Mouse (Mus musculus) embryonic facial prominence, embryonic 14.5 days (tissue): Measurements from ENCODE around the gene Trpm8. TPM values are rescaled to one million over a fixed set of nuclear protein-coding genes. Genes with fewer than 3 reads are reported as not detected.

Experiments
- ATAC-seq: fragments of 200-750 bp; cut with Nextera tagmentation; 2 replicates; pipeline ENCODE4 v1.8.0; 2017; ENCODE audit warnings: low read depth, moderate number of reproducible peaks, moderate TSS enrichment
- DNase-seq: peaks from one replicate; pipeline ENCODE4 v3.0.0-alpha.2; 2015; ENCODE audit warnings: low spot score
- H3K27ac ChIP-seq: fragments of 300-500 bp; sonication (generic); replicated peaks from 2 replicates; pipeline ENCODE4 v1.5.1; 2014; ENCODE audit warnings: low read depth, mild to moderate bottlenecking, low read length, moderate library complexity
- H3K27me3 ChIP-seq: fragments of 300-500 bp; sonication (generic); replicated peaks from 2 replicates; pipeline ENCODE4 v1.6.1; 2014; ENCODE audit warnings: low read length; ENCODE audit not compliant: control insufficient read depth, insufficient read depth
- H3K36me3 ChIP-seq: fragments of 300-500 bp; sonication (generic); 2 replicates; pipeline ENCODE4 v1.6.1; 2014; ENCODE audit warnings: low read length, mixed read lengths; ENCODE audit not compliant: control insufficient read depth, insufficient read depth
- H3K4me1 ChIP-seq: fragments of 300-500 bp; sonication (generic); 2 replicates; pipeline ENCODE4 v1.6.1; 2014; ENCODE audit warnings: antibody characterized with exemption, low read length; ENCODE audit not compliant: control insufficient read depth, insufficient read depth
- H3K4me2 ChIP-seq: fragments of 300-500 bp; sonication (generic); 2 replicates; pipeline ENCODE4 v1.6.1; 2014; ENCODE audit warnings: low read depth, mild to moderate bottlenecking, low read length, moderate library complexity, mixed read lengths
- H3K4me3 ChIP-seq: fragments of 300-500 bp; sonication (generic); 2 replicates; pipeline ENCODE4 v1.5.1; 2014; ENCODE audit warnings: low read depth, mild to moderate bottlenecking, low read length
- H3K9ac ChIP-seq: fragments of 300-500 bp; sonication (generic); 2 replicates; pipeline ENCODE4 v1.6.1; 2014; ENCODE audit warnings: low read depth, mild to moderate bottlenecking, low read length, moderate library complexity, mixed read lengths
- H3K9me3 ChIP-seq: fragments of 300-500 bp; sonication (generic); 2 replicates; pipeline ENCODE4 v1.6.1; 2016; ENCODE audit warnings: low read length; ENCODE audit not compliant: control insufficient read depth
- WGBS: fragments of 180-500 bp; shearing (Covaris S2); extraction: QIAGEN DNeasy Blood & Tissue Kit; methylation state at CpG from one replicate; pipeline ENCODE4 v1.1.7; 2014; 5-methylcytosine and 5-hydroxymethylcytosine counted together
- polyA plus RNA-seq: library from polyadenylated mRNA; unstranded; fragments of >200 nt; fragmentation: Nextera tagmentation; extraction: Ambion mirVana; gene quantifications from 2 replicates; pipeline ENCODE4 v1.2.1, GENCODE M21; 2014

Gene Trpm8
- polyA plus RNA-seq, 1 experiment from 2014 or later, result 0.07 TPM

GRCm38 (mm10) chr1:88318531-88319060 lies 41.1 kb downstream of the Trpm8 start:
- Histone ChIP-seq H3K4me1 (no peaks in the 10 kb centered on the region), H3K9me3 (no peaks in the 10 kb centered on the region), H3K9ac (no peak overlapping the region), H3K4me3 (no peak overlapping the region), H3K27ac (no peak overlapping the region), H3K4me2 (no peak overlapping the region), H3K27me3 (no peaks in the 10 kb centered on the region), H3K36me3 (no peaks in the 10 kb centered on the region)
- 72% methylated on average over 6 of the region's 6 CpGs for WGBS
- no peak for ATAC-seq
- peak; percentile 24 for DNase-seq

GRCm38 (mm10) chr1:88320821-88321395 lies 43.4 kb downstream of the Trpm8 start:
- Histone ChIP-seq H3K9ac (no peak overlapping the region), H3K4me2 (no peak overlapping the region), H3K4me1 (no peaks in the 10 kb centered on the region), H3K27me3 (no peaks in the 10 kb centered on the region), H3K9me3 (no peaks in the 10 kb centered on the region), H3K36me3 (no peaks in the 10 kb centered on the region), H3K4me3 (no peak overlapping the region), H3K27ac (no peak overlapping the region)
- 73% methylated on average over 7 of the region's 7 CpGs for WGBS
- DNase-seq (no peak), ATAC-seq (no peak)

GRCm38 (mm10) chr1:88322146-88322545 lies 44.7 kb downstream of the Trpm8 start:
- Histone ChIP-seq H3K9me3 (no peaks in the 10 kb centered on the region), H3K27me3 (no peaks in the 10 kb centered on the region), H3K4me1 (no peaks in the 10 kb centered on the region), H3K4me3 (no peak overlapping the region), H3K27ac (no peak overlapping the region), H3K36me3 (no peaks in the 10 kb centered on the region), H3K4me2 (no peak overlapping the region), H3K9ac (no peak overlapping the region)
- no peak for DNase-seq
- ATAC-seq, result no peak

GRCm38 (mm10) chr1:88323101-88323500 lies 45.6 kb downstream of the Trpm8 start:
- Histone ChIP-seq H3K9ac (no peak overlapping the region), H3K27me3 (no peaks in the 10 kb centered on the region), H3K4me2 (no peak overlapping the region), H3K4me3 (no peak overlapping the region), H3K36me3 (no peaks in the 10 kb centered on the region), H3K9me3 (no peaks in the 10 kb centered on the region), H3K27ac (no peak overlapping the region), H3K4me1 (no peaks in the 10 kb centered on the region)
- WGBS, result 81% methylated on average over 3 of the region's 3 CpGs
- no peak for ATAC-seq
- no peak for DNase-seq

GRCm38 (mm10) chr1:88339481-88339880 lies 62.0 kb downstream of the Trpm8 start:
- Histone ChIP-seq H3K9ac (no peak overlapping the region), H3K4me2 (no peak overlapping the region), H3K9me3 (no peaks in the 10 kb centered on the region), H3K27ac (no peak overlapping the region), H3K27me3 (no peaks in the 10 kb centered on the region), H3K4me1 (no peaks in the 10 kb centered on the region), H3K36me3 (no peaks in the 10 kb centered on the region), H3K4me3 (no peak overlapping the region)
- 76% methylated on average over 9 of the region's 9 CpGs for WGBS
- no peak for DNase-seq
- no peak for ATAC-seq

GRCm38 (mm10) chr1:88342615-88343014 lies 65.2 kb downstream of the Trpm8 start:
- no peaks in the 10 kb centered on the region for H3K4me1 ChIP-seq
- H3K9ac ChIP-seq, result no peak overlapping the region
- no peaks in the 10 kb centered on the region for H3K27me3 ChIP-seq
- H3K27ac ChIP-seq, result no peak overlapping the region
- H3K36me3 ChIP-seq, result no peaks in the 10 kb centered on the region
- ATAC-seq (no peak), DNase-seq (no peak)
- 83% methylated on average over 3 of the region's 3 CpGs for WGBS
- no peaks in the 10 kb centered on the region for H3K9me3 ChIP-seq
- no peak overlapping the region for H3K4me2 ChIP-seq
- no peak overlapping the region for H3K4me3 ChIP-seq

- Histone ChIP-seq H3K9me3 (no peaks in the 10 kb centered on the region), H3K9ac (no peak overlapping the region), H3K4me1 (no peaks in the 10 kb centered on the region), H3K4me2 (no peak overlapping the region), H3K27ac (no peak overlapping the region), H3K4me3 (no peak overlapping the region), H3K27me3 (no peaks in the 10 kb centered on the region), H3K36me3 (no peaks in the 10 kb centered on the region)
- ATAC-seq (peak; percentile 75; the same call in 1 of the 2 replicates), DNase-seq (peak; percentile 49)
- WGBS, result 37% methylated on average over 3 of the region's 3 CpGs
Observed at GRCm38 (mm10) chr1:88345580-88345979, 68.1 kb downstream of the Trpm8 start.

GRCm38 (mm10) chr1:88348496-88349005 lies 71.1 kb downstream of the Trpm8 start:
- no peak overlapping the region for H3K27ac ChIP-seq
- H3K4me3 ChIP-seq, result no peak overlapping the region
- H3K36me3 ChIP-seq, result no peaks in the 10 kb centered on the region
- no peak overlapping the region for H3K4me2 ChIP-seq
- DNase-seq (no peak), ATAC-seq (no peak)
- H3K9me3 ChIP-seq, result no peaks in the 10 kb centered on the region
- 85% methylated on average over 5 of the region's 5 CpGs for WGBS
- H3K27me3 ChIP-seq, result no peaks in the 10 kb centered on the region
- no peaks in the 10 kb centered on the region for H3K4me1 ChIP-seq
- H3K9ac ChIP-seq, result no peak overlapping the region

- no peak overlapping the region for H3K4me3 ChIP-seq
Observed at GRCm38 (mm10) chr1:88350761-88351160, 73.3 kb downstream of the Trpm8 start.

More at GRCm38 (mm10) chr1:88350761-88351160, 73.3 kb downstream of the Trpm8 start:
- no peak for DNase-seq
- H3K4me1 ChIP-seq, result no peaks in the 10 kb centered on the region
- ATAC-seq, result no peak
- H3K9ac ChIP-seq, result no peak overlapping the region
- no peak overlapping the region for H3K4me2 ChIP-seq
- H3K27me3 ChIP-seq, result no peaks in the 10 kb centered on the region
- no peak overlapping the region for H3K27ac ChIP-seq
- H3K9me3 ChIP-seq, result no peaks in the 10 kb centered on the region
- 88% methylated on average over 9 of the region's 9 CpGs for WGBS
- H3K36me3 ChIP-seq, result no peaks in the 10 kb centered on the region
